Mouse (Mus musculus) heart, postnatal 0 days (tissue): ENCODE results near the gene Fam131b.

Source experiments
- CTCF ChIP-seq: IDR thresholded peaks from 2 replicates; pipeline ENCODE4 v1.5.1; 2016; ENCODE audit warnings: antibody characterized with exemption, control low read depth, low read depth
- EP300 ChIP-seq: IDR thresholded peaks from 2 replicates; pipeline ENCODE4 v1.6.1; 2016; ENCODE audit warnings: antibody characterized with exemption, low read depth

DNA sequence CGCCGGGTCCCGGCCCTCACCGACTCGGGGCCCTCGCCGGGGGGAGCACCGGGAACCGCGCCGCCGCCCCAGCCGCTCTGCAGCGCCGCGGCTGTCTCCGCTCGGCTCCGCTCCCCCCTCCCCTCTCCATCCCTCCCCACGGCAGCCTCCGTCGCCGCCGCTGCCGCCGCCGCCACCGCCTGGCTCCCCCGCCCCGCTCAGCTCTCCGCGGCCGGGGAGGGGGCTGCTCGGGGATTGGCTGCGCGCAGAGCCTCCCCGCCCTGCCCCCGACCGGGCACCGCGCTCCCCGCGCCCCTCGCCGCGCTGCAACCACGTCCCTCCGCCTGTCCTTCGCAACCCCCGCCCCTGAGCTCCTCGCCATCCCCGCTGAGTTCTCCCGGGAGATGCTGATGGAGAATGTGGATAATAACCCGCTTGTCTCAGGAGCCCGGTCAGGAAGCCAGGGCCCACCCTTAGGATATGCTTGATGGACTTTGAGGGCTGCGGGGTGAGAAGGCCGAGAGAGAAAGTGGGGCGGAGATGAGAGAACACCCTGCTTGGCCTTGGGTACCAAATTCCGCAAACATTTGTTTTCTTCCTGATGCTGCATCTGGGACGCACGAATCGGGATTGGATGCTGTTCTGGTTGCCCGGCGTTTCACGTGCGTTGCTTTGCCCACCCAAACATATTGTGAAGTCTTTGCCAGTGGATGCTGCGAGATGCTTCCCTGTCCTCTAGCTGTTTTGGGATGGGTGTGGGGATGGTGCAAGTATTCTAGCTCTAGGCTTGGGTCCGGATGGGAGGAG, at the start of gene Fam131b:
- no peak for TF ChIP-seq EP300
- no peak for TF ChIP-seq CTCF
